16 mouse cellular contexts compared by ENCODE assay signal in genomic region chr1:137806742-137807141, GRCm38 (mm10).
DNase-seq lines count a peak whose midpoint lies in the region; ATAC-seq and TF ChIP-seq lines count a peak whose summit lies in the region.
"Had no signal": no experiment of that assay in that cellular context is flagged by ENCODE, and none has a peak within 500 bp of the region (broad histone marks: within the 10 kb centered on the region; RNA-seq: fewer than 3 reads in every experiment).

No protein-coding gene starts in this region.

- ATAC-seq in heart, postnatal 0 days (ENCODE audit: insufficient read depth, low read depth): no peak
- ATAC-seq in monocyte, adult 5-6 weeks (replicated peaks; ENCODE audit: insufficient number of reproducible peaks, low FRiP score, low TSS enrichment, poor library complexity, severe bottlenecking): peak; percentile 40; the same call in 1 of the 2 replicates
- no peak for ATAC-seq in neural tube, embryonic 15.5 days (ENCODE audit: low FRiP score)
- ATAC-seq: Patski had no signal

- no peak overlapping the region for H3K9ac ChIP-seq in heart, postnatal 0 days (replicated peaks; ENCODE audit: low read depth, low read length)
- H3K9ac ChIP-seq in heart, adult 2 months (ENCODE audit: low read depth, low read length): no peak overlapping the region
- H3K9ac ChIP-seq in neural tube, embryonic 15.5 days (replicated peaks): no peak overlapping the region
- H3K9ac ChIP-seq: embryonic facial prominence, embryonic 12.5 days; forebrain, embryonic 12.5 days had no signal

- H3K27me3 ChIP-seq in heart, postnatal 0 days (ENCODE audit: control insufficient read depth, insufficient read depth, low read length): no peaks in the 10 kb centered on the region
- H3K27me3 ChIP-seq in heart, adult 2 months (ENCODE audit: control insufficient read depth, insufficient read depth, low read length): no peaks in the 10 kb centered on the region
- H3K27me3 ChIP-seq in neural tube, embryonic 15.5 days (replicated peaks): no peaks in the 10 kb centered on the region
- H3K27me3 ChIP-seq: embryonic facial prominence, embryonic 12.5 days; forebrain, embryonic 12.5 days; Patski had no signal

- no peaks in the 10 kb centered on the region for H3K36me3 ChIP-seq in heart, postnatal 0 days (replicated peaks; ENCODE audit: control insufficient read depth, insufficient read depth, low read length)
- no peaks in the 10 kb centered on the region for H3K36me3 ChIP-seq in heart, adult 2 months (ENCODE audit: control insufficient read depth, insufficient read depth, low read length)
- H3K36me3 ChIP-seq in neural tube, embryonic 15.5 days: no peaks in the 10 kb centered on the region
- H3K36me3 ChIP-seq: embryonic facial prominence, embryonic 12.5 days; forebrain, embryonic 12.5 days; midbrain, embryonic 10.5 days had no signal

- no peaks in the 10 kb centered on the region for H3K79me2 ChIP-seq in heart, adult 2 months (replicated peaks; ENCODE audit: control insufficient read depth, insufficient read depth, low read length)

- peak overlapping the region; percentile 44; the same call in 1 of the 2 replicates for H3K27ac ChIP-seq in heart, postnatal 0 days (ENCODE audit: low read depth)
- no peak overlapping the region for H3K27ac ChIP-seq in heart, adult 2 months
- H3K27ac ChIP-seq in neural tube, embryonic 15.5 days (replicated peaks): no peak overlapping the region
- H3K27ac ChIP-seq: embryonic facial prominence, embryonic 12.5 days; forebrain, embryonic 12.5 days; kidney, postnatal 0 days; midbrain, embryonic 10.5 days had no signal

- TF ChIP-seq CTCF in heart, postnatal 0 days (IDR thresholded peaks at IDR 0.05; ENCODE audit: low read depth): no peak
- no peak for TF ChIP-seq CTCF in heart, adult 2 months (IDR thresholded peaks at IDR 0.05)

- TF ChIP-seq POLR2A in heart, adult 2 months (IDR thresholded peaks at IDR 0.05; ENCODE audit: insufficient read depth, low read depth, low read length): no peak

- no peak for DNase-seq in heart, postnatal 0 days (ENCODE audit: low spot score)
- DNase-seq in heart, adult 2 months: no peak
- peak; percentile 2 for DNase-seq in liver
- DNase-seq in thymus, postnatal 36 days: peak; percentile 57 to 76
- DNase-seq in left cerebral cortex, adult 18-20 months (ENCODE audit: low spot score in 2 of 2): no peak
- DNase-seq in ovary, postnatal 36 days (ENCODE audit: low spot score): no peak
- DNase-seq: cerebellum, adult 8-10 months; heart, postnatal 10 days; right cerebral cortex, adult 18-20 months had no signal

- no peaks in the 10 kb centered on the region for H3K9me3 ChIP-seq in heart, postnatal 0 days (replicated peaks; ENCODE audit: control insufficient read depth, low read length)
- no peaks in the 10 kb centered on the region for H3K9me3 ChIP-seq in neural tube, embryonic 15.5 days (replicated peaks)
- H3K9me3 ChIP-seq: embryonic facial prominence, embryonic 12.5 days; forebrain, embryonic 12.5 days; midbrain, embryonic 10.5 days had no signal

- H3K4me1 ChIP-seq in heart, postnatal 0 days (ENCODE audit: control insufficient read depth, insufficient read depth): no peaks in the 10 kb centered on the region; the same call in 1 of the 2 replicates
- H3K4me1 ChIP-seq in heart, adult 2 months (ENCODE audit: control insufficient read depth, insufficient read depth, low read length): no peaks in the 10 kb centered on the region
- no peaks in the 10 kb centered on the region for H3K4me1 ChIP-seq in neural tube, embryonic 15.5 days
- H3K4me1 ChIP-seq: embryonic facial prominence, embryonic 12.5 days; forebrain, embryonic 12.5 days; midbrain, embryonic 10.5 days had no signal

- intact Hi-C loops in heart, adult 2 months (cut with DNase I): no loop called here

- no peak for TF ChIP-seq EP300 in heart, postnatal 0 days (IDR thresholded peaks at IDR 0.05; ENCODE audit: low read depth)
- TF ChIP-seq EP300 in heart, adult 2 months (IDR thresholded peaks at IDR 0.05; ENCODE audit: insufficient read depth, low read depth, low read length): no peak

- WGBS in heart, postnatal 0 days: 53% methylated on average over 8 of the region's 8 CpGs
- WGBS in heart, adult 2 months: 53% methylated on average over 8 of the region's 8 CpGs
- WGBS in neural tube, embryonic 15.5 days: 77% methylated on average over 8 of the region's 8 CpGs

- H3K4me3 ChIP-seq in heart, postnatal 0 days (ENCODE audit: low read depth, low read length): no peak overlapping the region
- H3K4me3 ChIP-seq in heart, adult 2 months: no peak overlapping the region
- no peak overlapping the region for H3K4me3 ChIP-seq in neural tube, embryonic 15.5 days (replicated peaks)
- H3K4me3 ChIP-seq: embryonic facial prominence, embryonic 12.5 days; forebrain, embryonic 12.5 days; midbrain, embryonic 10.5 days had no signal

- peak overlapping the region; percentile 7; the same call in 1 of the 2 replicates for H3K4me2 ChIP-seq in heart, postnatal 0 days (ENCODE audit: low read depth, low read length)
- H3K4me2 ChIP-seq in neural tube, embryonic 15.5 days: no peak overlapping the region
- H3K4me2 ChIP-seq: embryonic facial prominence, embryonic 12.5 days; forebrain, embryonic 12.5 days had no signal

Comparison
In these comparisons a context has a peak if more than half of its experiments do, and no peak if none do; other contexts are left out.
1. DNase-seq: peak in liver (single experiment) and thymus, postnatal 36 days (2 of 2); none in heart, postnatal 0 days (single experiment), heart, adult 2 months (0 of 2), left cerebral cortex, adult 18-20 months (0 of 2) and ovary, postnatal 36 days (single experiment).